Mouse (Mus musculus): ENCODE data around the gene Naaladl2.

Gene Naaladl2

DNA sequence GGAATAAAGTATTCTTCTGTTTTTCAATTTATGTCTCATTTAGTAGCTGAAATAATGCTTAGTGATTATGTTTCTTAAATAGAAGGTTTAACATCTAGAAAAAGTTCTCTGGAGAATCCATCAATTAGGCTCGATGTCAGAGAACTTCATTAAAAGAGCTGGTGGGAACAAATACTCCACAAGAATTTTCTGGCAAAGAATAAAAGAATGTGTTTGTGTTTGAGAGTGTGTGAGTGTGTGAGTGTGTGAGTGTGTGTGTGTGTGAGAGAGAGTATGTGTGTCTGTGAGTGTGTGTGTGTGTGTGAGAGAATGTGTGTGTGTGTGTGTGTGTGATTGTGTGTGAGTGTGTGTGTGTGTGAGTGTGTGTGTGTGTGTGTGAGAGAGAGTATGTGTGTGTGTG is 1170.3 kb downstream of the Naaladl2 start:
- no peak for DNase-seq (ENCODE audit: extremely low read depth, low read depth, low spot score)

DNA sequence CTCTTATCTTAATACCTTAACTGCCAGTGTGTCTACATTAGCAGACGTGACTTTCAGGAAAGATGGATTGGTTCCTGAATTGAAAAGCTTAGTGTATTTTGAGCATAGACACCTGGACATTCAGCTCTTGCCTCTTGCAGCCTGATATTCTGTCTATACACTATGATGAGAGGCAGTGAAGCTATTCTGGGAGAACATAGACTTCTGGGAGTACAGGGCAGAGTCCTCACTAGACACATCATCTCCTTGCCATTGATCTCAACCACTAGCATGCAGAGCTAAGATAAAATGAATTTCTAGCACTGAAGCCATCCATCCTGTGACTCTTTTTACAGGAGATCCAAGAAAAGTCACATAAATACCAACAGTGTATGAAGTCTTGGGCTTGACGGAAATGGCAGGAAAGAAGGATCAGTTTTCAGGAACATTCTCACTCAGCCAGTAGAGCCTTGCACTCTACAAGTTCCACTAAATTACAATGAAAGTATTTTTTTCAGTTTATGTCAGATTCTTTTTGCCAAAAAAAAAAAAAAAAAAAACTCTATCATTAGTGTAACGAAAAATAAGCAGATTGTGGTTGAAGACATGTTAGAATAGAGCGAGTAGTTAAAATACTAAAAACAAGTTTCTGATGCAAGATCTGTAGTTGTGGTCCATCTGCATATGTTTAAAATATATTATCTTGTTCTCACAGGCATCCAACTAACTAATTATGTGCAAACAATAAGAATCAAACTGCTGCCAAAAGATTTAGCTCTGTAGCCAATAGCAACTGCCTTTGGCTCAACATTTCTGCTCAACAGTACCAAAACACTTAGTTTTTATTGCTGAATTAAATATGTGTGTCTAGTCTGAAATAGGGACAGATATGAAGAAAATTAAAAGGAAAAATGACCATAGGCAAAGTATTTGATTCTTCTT is 1171.1 kb downstream of the Naaladl2 start:
- DNase-seq (ENCODE audit: extremely low read depth, low read depth, low spot score) = no peak

DNA sequence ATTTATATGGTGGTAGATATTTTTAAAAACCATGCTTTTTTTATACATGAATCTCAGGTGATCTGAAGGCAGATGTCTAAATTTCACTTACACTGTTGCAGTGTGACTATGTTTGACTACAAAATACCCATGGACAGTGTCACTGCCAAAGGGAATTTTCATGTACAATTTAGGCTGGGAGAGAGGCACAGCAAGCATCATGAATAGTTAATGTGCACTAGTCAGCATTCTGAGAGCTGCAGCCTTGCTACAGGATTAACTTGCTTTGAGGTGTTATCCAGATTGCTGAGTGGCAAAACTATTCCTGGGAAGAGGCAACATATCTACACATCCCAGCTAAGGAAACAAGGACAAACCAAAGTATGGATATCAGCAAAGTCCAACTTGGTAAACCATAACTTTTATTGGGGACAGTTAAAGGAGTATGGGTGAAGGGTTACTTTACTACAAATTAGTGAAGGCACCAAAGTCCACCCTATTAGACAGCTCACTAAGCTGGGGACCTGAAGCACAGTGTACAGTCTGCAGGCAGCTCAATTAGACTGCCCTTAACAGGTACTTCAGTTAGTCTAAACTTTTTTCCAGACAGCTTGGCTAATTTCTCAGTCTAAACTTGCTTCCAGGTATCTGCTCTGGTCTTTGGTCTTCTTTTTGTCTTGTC is 1181.0 kb downstream of the Naaladl2 start:
- DNase-seq (ENCODE audit: extremely low read depth, low read depth, low spot score) = no peak

DNA sequence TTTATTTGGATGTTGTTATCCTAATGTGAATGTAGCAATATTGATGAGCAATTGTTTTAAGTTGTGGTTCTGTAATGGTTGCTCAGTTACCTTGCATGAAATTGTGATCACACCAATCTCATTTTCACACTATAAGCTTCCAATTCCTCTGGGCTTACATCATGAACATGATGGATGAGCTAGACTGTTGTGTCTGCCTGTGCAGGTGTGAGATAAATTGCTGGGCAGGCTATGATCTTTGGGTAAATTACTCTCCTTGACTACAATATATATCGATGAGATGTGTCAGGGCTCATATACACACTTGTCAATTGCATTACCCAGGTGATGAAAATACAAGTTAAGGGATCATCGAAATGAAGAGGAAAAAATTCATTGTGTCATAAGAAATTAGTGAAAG is 1197.9 kb downstream of the Naaladl2 start:
- DNase-seq (ENCODE audit: extremely low read depth, low read depth, low spot score) = no peak

DNA sequence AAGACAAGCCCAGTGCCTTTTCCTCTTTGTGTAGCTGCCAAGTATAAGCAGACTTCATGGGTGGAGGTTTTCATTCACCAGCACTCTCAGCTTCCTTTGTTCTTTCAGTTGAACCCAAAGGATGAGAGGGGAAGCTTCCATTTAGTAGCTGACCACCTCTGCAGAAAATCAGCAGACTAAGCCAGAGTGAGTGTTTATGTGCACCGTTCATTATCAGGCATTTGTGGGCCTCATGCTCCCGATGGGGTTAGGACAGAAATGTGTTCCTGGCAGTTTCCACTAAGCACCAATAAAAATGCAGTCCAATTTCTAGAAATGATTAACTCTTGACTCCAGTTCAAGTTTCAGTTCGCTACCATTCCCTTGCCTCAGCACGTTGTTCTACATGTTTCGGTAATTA is 1206.8 kb downstream of the Naaladl2 start:
- DNase-seq (ENCODE audit: extremely low read depth, low read depth, low spot score) = no peak

DNA sequence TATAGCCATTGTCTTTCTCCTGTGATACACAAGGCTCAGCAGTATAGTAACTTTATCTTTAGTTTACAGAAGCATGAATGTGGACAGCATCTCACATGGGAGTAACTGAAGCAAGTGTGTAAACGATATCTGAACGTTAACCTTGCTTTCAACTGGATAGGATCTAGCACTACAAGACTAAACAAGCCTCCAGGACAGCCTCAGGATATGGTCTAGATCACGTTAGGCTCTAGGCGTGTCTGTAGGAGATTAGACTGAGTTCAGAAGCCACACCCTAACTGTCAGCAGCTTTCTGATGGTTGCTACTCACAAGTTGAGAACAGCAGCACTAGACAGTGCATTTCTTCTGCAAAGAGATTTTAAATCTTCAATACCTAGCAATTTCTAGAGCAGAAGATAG is 1216.0 kb downstream of the Naaladl2 start:
- no peak for DNase-seq (ENCODE audit: extremely low read depth, low read depth, low spot score)

DNA sequence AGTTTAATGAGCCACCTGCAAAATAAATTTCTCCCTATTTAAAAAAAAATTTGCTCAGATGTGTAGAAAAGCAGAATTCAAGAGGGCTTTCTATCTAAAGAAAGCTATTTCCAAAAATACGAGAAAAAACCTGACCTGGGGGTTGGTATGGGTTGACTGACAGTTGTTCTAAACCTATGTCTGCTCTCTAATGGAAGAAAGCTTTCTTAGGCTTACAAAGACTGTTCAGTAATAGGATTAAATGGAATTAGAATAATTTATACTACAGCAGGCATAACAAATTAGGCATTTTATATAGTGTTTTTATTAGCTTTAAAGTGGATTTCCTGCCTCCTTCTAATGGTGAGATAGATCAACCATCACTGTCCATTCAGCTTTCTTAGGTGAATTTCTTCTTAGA is 1236.4 kb downstream of the Naaladl2 start:
- no peak for DNase-seq (ENCODE audit: extremely low read depth, low read depth, low spot score)

DNA sequence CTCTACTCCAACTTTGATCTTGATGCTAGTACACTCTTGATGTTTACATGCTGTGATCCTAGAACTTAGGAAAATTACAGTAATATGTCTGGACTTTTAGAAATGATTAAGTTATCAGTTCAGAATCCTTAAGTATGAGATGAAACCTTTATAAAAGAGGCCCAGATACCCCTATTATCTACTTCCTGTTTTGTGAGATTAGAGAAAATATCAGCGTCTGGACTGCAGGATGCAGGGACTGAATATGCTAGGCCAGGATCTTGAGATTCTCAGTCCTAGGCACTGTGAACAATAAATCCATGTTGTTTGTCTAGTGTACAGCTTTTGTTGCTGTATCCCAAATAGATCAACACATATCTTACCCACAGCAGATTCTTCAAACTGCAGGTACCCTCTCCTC is 1278.4 kb downstream of the Naaladl2 start:
- no peak for DNase-seq (ENCODE audit: extremely low read depth, low read depth, low spot score)

DNA sequence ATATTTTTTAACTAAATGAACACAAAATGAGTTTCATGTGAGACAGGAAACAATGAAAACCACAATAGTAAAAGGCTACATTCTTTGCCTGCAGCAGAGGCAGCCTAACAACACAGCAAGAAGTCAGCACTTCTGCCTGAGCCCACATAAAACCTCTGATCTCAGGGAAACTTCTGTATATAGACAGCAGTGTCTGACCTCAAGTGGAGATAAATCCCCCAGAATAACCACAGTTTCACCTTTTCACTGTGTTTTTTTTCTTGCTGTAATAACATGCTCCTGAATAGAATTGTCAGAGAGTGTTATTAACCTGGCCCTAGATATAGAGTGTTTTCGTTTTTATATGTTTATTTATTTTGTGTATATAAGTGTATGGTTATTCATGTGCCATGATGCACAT is 1286.8 kb downstream of the Naaladl2 start:
- DNase-seq (ENCODE audit: extremely low read depth, low read depth, low spot score) = no peak

DNA sequence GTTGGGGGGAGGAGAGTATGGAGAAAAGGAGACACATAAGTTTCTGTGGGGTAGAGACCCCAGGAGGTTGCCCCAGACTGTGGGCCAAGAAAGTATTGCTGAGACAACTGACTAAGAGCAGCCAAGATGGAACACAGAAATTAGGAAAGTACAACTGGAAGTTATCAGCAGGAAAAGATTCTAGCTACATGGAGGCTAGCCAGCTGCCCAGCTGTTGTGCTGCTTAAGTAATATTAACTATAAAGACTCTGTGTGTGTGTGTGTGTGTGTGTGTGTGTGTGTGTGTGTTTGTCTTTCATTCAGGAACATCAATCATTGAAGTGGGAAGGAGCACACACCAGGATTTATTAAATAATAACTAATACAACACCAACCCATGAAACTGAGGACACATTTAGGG is 1326.5 kb downstream of the Naaladl2 start:
- no peak for DNase-seq (ENCODE audit: extremely low read depth, low read depth, low spot score)

DNA sequence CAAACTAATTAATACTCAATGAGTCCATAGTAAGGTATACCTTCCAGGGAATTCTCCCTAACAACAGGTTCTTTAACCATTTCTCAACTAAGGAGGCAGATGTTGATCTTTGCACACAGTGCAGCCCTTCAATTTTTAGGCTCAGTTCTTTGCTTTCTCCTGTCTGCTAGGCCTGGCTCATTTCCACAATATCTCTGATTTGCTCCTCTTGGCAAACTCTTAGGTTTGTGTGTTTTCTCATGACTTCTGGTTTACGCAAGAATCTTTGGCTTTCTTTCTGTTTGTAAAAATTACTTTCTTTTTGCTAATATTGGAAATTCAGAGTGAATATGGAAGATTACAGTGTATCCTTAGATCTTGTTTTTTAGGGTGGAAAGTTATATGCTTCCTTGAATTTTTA is 1385.3 kb downstream of the Naaladl2 start:
- DNase-seq (ENCODE audit: extremely low read depth, low read depth, low spot score) = no peak
